Mouse (Mus musculus) liver, postnatal 0 days (tissue): ENCODE results near the gene Fam107b. TPM values are rescaled to one million over a fixed set of nuclear protein-coding genes. Genes with fewer than 3 reads are reported as not detected.

Source experiments
- ATAC-seq: fragments of 200-750 bp; cut with Nextera tagmentation; 2 replicates; pipeline ENCODE4 v1.8.0; 2017; ENCODE audit warnings: mild to moderate bottlenecking, moderate library complexity
- DNase-seq: peaks from one replicate; pipeline ENCODE4 v3.0.0-alpha.2; 2016
- H3K27ac ChIP-seq: fragments of 300-500 bp; sonication (generic); 2 replicates; pipeline ENCODE4 v1.5.1; 2014; ENCODE audit warnings: antibody characterized with exemption, moderate library complexity, mild to moderate bottlenecking, low read depth
- H3K27me3 ChIP-seq: fragments of 300-500 bp; sonication (generic); 2 replicates; pipeline ENCODE4 v1.6.1; 2014; ENCODE audit warnings: low read length, control low read depth, mixed read lengths; ENCODE audit not compliant: insufficient read depth
- H3K36me3 ChIP-seq: fragments of 300-500 bp; sonication (generic); replicated peaks from 2 replicates; pipeline ENCODE4 v1.6.1; 2014; ENCODE audit warnings: mild to moderate bottlenecking, control low read depth, low read length, moderate library complexity, mixed read lengths; ENCODE audit not compliant: insufficient read depth
- H3K4me1 ChIP-seq: fragments of 300-500 bp; sonication (generic); 2 replicates; pipeline ENCODE4 v1.6.1; 2014; ENCODE audit warnings: antibody characterized with exemption, mild to moderate bottlenecking, control low read depth; ENCODE audit not compliant: insufficient read depth
- H3K4me2 ChIP-seq: fragments of 300-500 bp; sonication (generic); 2 replicates; pipeline ENCODE4 v1.6.1; 2014; ENCODE audit warnings: low read depth, mild to moderate bottlenecking, low read length, moderate library complexity, mixed read lengths
- H3K4me3 ChIP-seq: fragments of 300-500 bp; sonication (generic); 2 replicates; pipeline ENCODE4 v1.5.1; 2014; ENCODE audit warnings: low read depth, low read length
- H3K9ac ChIP-seq: fragments of 300-500 bp; sonication (generic); replicated peaks from 2 replicates; pipeline ENCODE4 v1.6.1; 2014; ENCODE audit warnings: mild to moderate bottlenecking, moderate library complexity
- H3K9me3 ChIP-seq: fragments of 300-500 bp; sonication (generic); 2 replicates; pipeline ENCODE4 v1.6.1; 2016; ENCODE audit warnings: mild to moderate bottlenecking, control low read depth, low read length, mixed read lengths
- CTCF ChIP-seq: sonication (generic); IDR thresholded peaks from 2 replicates; pipeline ENCODE4 v1.5.1; 2016; ENCODE audit warnings: antibody characterized with exemption, low read depth
- EP300 ChIP-seq: IDR thresholded peaks from 2 replicates; pipeline ENCODE4 v1.6.1; 2016; ENCODE audit warnings: antibody characterized with exemption, low read depth, mild to moderate bottlenecking
- WGBS: fragments of 180-500 bp; shearing (Covaris S2); extraction: QIAGEN DNeasy Blood & Tissue Kit; methylation state at CpG from one replicate; pipeline ENCODE4 v1.1.7; 2014; ENCODE audit not compliant: insufficient replicate concordance; 5-methylcytosine and 5-hydroxymethylcytosine counted together
- polyA plus RNA-seq: library from polyadenylated mRNA; unstranded; fragments of >200 nt; fragmentation: Nextera tagmentation; extraction: Ambion mirVana; gene quantifications from 2 replicates; pipeline ENCODE4 v1.2.1, GENCODE M21; 2015

Fam107b gene
- polyA plus RNA-seq, 1 experiment from 2014 or later = 23.1 TPM

- no peak for ATAC-seq
- H3K27me3 ChIP-seq = no peaks in the 10 kb centered on the region
- no peak for DNase-seq
- H3K4me3 ChIP-seq = no peak overlapping the region
- H3K9me3 ChIP-seq = no peaks in the 10 kb centered on the region
- 0 out of 2 replicates have a peak, but pooled peaks cover 3% of the 10 kb centered on the region for H3K4me1 ChIP-seq
- 56% methylated on average over 2 of the region's 2 CpGs for WGBS
- no peak overlapping the region for H3K9ac ChIP-seq
- H3K36me3 ChIP-seq = no peaks in the 10 kb centered on the region
- H3K4me2 ChIP-seq = no peak overlapping the region
- H3K27ac ChIP-seq = no peak overlapping the region
- TF ChIP-seq CTCF (no peak), EP300 (no peak)
These were observed 9.1 kb downstream of the Fam107b start for GRCm38 (mm10) chr2:3579316-3579902.

DNA sequence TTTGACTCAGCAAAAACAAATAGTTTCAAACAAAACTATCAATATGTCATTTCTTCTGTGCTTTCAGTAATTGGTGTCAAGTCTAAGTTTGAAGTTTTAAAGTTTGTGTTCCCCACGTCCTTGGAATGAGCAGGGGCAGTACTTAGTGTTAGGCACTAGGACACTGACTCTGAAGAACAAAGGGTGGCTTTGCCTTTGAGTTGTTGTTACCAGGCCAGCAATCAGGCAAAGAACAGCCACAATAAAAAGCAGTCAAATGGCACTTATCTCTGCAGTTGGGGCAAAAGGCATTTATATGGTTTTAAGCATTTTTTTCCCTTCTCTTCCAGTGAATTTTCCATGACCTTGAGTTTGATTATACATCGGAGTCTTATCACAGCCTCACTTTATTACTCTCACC, 12.5 kb downstream of the Fam107b start:
- H3K4me1 ChIP-seq = 0 out of 2 replicates have a peak, but pooled peaks cover 3% of the 10 kb centered on the region
- no peak overlapping the region for H3K4me3 ChIP-seq
- H3K4me2 ChIP-seq = no peak overlapping the region
- TF ChIP-seq EP300 = no peak
- no peak for TF ChIP-seq CTCF
- no peaks in the 10 kb centered on the region for H3K36me3 ChIP-seq
- no peaks in the 10 kb centered on the region for H3K9me3 ChIP-seq
- no peak overlapping the region for H3K27ac ChIP-seq
- DNase-seq (no peak), ATAC-seq (no peak)
- H3K27me3 ChIP-seq = no peaks in the 10 kb centered on the region
- WGBS = 61% methylated on average over 2 of the region's 2 CpGs
- no peak overlapping the region for H3K9ac ChIP-seq

- H3K9ac ChIP-seq = no peak overlapping the region
- no peaks in the 10 kb centered on the region for H3K27me3 ChIP-seq
- H3K4me2 ChIP-seq = no peak overlapping the region
- H3K4me1 ChIP-seq = no peaks in the 10 kb centered on the region
- H3K4me3 ChIP-seq = no peak overlapping the region
- WGBS = 48% methylated on average over 3 of the region's 3 CpGs
- no peak for ATAC-seq
- DNase-seq = no peak
- no peak overlapping the region for H3K27ac ChIP-seq
- no peaks in the 10 kb centered on the region for H3K9me3 ChIP-seq
- TF ChIP-seq CTCF (no peak), EP300 (no peak)
- no peaks in the 10 kb centered on the region for H3K36me3 ChIP-seq
These were observed 15.0 kb downstream of the Fam107b start for GRCm38 (mm10) chr2:3585231-3585783.

DNA sequence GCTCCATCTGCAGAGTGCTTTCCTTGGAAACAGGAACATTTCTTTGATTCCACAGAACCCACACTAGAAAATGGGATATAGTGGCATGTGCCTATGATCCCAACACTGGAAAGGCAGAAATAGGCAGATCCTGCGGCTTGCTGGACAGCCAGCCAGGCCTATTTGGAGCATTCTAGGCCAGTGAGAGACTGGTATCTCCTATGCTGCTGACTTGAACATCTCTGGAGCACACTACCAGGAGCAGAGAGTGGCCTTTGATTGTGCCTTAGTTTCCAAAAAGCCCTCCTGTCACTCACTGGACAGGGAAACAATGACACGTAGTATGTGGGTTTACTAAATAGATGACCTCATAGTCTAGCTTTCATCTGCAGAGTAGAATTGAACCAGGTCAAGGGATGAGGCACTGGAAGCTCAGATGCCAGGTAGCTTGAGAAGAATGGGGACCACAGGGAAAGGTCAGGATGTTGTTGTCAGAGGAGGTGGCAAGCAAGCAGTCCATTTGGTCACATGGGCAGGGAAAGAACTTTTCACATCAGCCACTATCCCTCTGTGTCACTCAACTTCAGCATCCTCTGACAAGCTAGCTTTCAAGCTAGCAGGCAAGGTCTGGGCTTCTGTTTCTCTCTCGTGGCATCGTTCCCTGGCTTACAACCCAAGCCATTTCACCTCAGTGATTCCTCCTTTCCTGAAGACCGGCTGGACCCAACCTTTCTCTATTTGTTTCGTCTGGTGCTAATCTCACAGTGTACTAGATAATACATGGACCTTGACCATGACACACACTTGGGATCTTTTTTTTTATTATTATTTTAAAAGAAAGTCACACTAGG, 20.0 kb downstream of the Fam107b start:
- Histone ChIP-seq H3K4me1 (no peaks in the 10 kb centered on the region), H3K9me3 (no peaks in the 10 kb centered on the region), H3K27ac (no peak overlapping the region), H3K4me3 (no peak overlapping the region), H3K9ac (no peak overlapping the region), H3K4me2 (no peak overlapping the region), H3K36me3 (no peaks in the 10 kb centered on the region), H3K27me3 (no peaks in the 10 kb centered on the region)
- DNase-seq (no peak), ATAC-seq (no peak)
- TF ChIP-seq CTCF = no peak
- TF ChIP-seq EP300 = no peak
- WGBS = 83% methylated on average over 6 of the region's 6 CpGs

GRCm38 (mm10) chr2:3590916-3591197, 20.6 kb downstream of the Fam107b start:
- Histone ChIP-seq H3K9me3 (no peaks in the 10 kb centered on the region), H3K27ac (no peak overlapping the region), H3K27me3 (no peaks in the 10 kb centered on the region), H3K4me3 (no peak overlapping the region), H3K4me1 (no peaks in the 10 kb centered on the region), H3K9ac (no peak overlapping the region), H3K36me3 (no peaks in the 10 kb centered on the region), H3K4me2 (no peak overlapping the region)
- 91% methylated on average over 1 of the region's 1 CpGs for WGBS
- DNase-seq (no peak), ATAC-seq (no peak)
- no peak for TF ChIP-seq EP300
- TF ChIP-seq CTCF = no peak

GRCm38 (mm10) chr2:3594663-3595318, 24.5 kb downstream of the Fam107b start:
- Histone ChIP-seq H3K4me1 (no peaks in the 10 kb centered on the region), H3K27me3 (no peaks in the 10 kb centered on the region), H3K36me3 (no peaks in the 10 kb centered on the region), H3K4me2 (no peak overlapping the region), H3K4me3 (no peak overlapping the region), H3K27ac (no peak overlapping the region), H3K9ac (no peak overlapping the region), H3K9me3 (no peaks in the 10 kb centered on the region)
- no peak for TF ChIP-seq CTCF
- 0 out of 2 replicates have a peak, but pooled peaks have one; percentile 35 for TF ChIP-seq EP300
- DNase-seq (no peak), ATAC-seq (no peak)
- WGBS = 31% methylated on average over 2 of the region's 2 CpGs
